Mouse (Mus musculus) ES-E14 (cell line): Measurements from ENCODE around the gene Pvr. TPM values are rescaled to one million over a fixed set of nuclear protein-coding genes. Genes with fewer than 3 reads are reported as not detected.

Experiments used
- DNase-seq: peaks from one replicate; pipeline ENCODE4 v3.0.0-alpha.2; 2013; ENCODE audit warnings: low read depth, low spot score
- H3K27ac ChIP-seq: 2 replicates; pipeline ENCODE4 v1.5.1; 2012; ENCODE audit warnings: low read depth, mild to moderate bottlenecking, low read length, moderate library complexity, mixed read lengths; ENCODE audit not compliant: poor library complexity, insufficient read depth, severe bottlenecking
- H3K36me3 ChIP-seq: 2 replicates; pipeline ENCODE4 v1.6.1; 2012; ENCODE audit warnings: mild to moderate bottlenecking, low read length, moderate library complexity, mixed read lengths; ENCODE audit not compliant: control insufficient read depth, poor library complexity, insufficient read depth, severe bottlenecking
- H3K4me1 ChIP-seq, 2 experiments: fragments of 150-350 bp in 1 of 2; sonication (generic) in 1 of 2; 2 replicates each; pipeline ENCODE4 v1.6.1; 2012; ENCODE audit warnings: low read length in 2 of 2, mild to moderate bottlenecking in 1 of 2, mixed read lengths in 1 of 2; ENCODE audit not compliant: control insufficient read depth in 2 of 2, insufficient read depth in 2 of 2, poor library complexity in 1 of 2
- H3K4me3 ChIP-seq, 2 experiments: fragments of 150-350 bp in 1 of 2; sonication (generic) in 1 of 2; 2 replicates each; pipeline ENCODE4 v1.5.1; 2012; ENCODE audit warnings: low read length in 2 of 2, low read depth in 1 of 2, mild to moderate bottlenecking in 1 of 2, mixed read lengths in 1 of 2; ENCODE audit not compliant: insufficient read depth in 1 of 2, poor library complexity in 1 of 2, severe bottlenecking in 1 of 2
- H3K9ac ChIP-seq: 2 replicates; pipeline ENCODE4 v1.6.1; 2012; ENCODE audit warnings: low read depth, mild to moderate bottlenecking, low read length, mixed read lengths; ENCODE audit not compliant: poor library complexity, insufficient read depth, severe bottlenecking
- H3K9me3 ChIP-seq: fragments of 150-350 bp; sonication (generic); 2 replicates; pipeline ENCODE4 v1.6.1; 2012; ENCODE audit warnings: low read depth, mild to moderate bottlenecking, low read length; ENCODE audit not compliant: control insufficient read depth, insufficient read depth
- CHD2 ChIP-seq: IDR thresholded peaks from 2 replicates; pipeline ENCODE4 v1.6.1; 2014; ENCODE audit warnings: mild to moderate bottlenecking, low read depth, low read length, inconsistent platforms
- HCFC1 ChIP-seq: IDR thresholded peaks from 2 replicates; pipeline ENCODE4 v1.6.1; 2012; ENCODE audit warnings: low read length, inconsistent platforms, borderline replicate concordance; ENCODE audit not compliant: insufficient read depth
- MAFK ChIP-seq: IDR thresholded peaks from 2 replicates; pipeline ENCODE4 v1.6.1; 2014; ENCODE audit warnings: mild to moderate bottlenecking, low read depth, low read length, inconsistent platforms; ENCODE audit not compliant: insufficient read depth
- ZC3H11A ChIP-seq: IDR thresholded peaks from 2 replicates; pipeline ENCODE4 v1.6.1; 2012; ENCODE audit warnings: low read depth, mild to moderate bottlenecking, inconsistent platforms, low read length, borderline replicate concordance
- ZNF384 ChIP-seq: IDR thresholded peaks from 2 replicates; pipeline ENCODE4 v1.6.1; 2012; ENCODE audit warnings: low read depth, low read length, inconsistent platforms
- in situ Hi-C, 2 experiments: fragments of 600-800 bp; cut with MboI; formaldehyde crosslinking; loops; one replicate each; pipeline ENCODE4 v1.15.1; 2025; ENCODE audit warnings: low sequenced_read_pairs in 2 of 2, inconsistent platforms in 1 of 2; ENCODE audit not compliant: unreplicated experiment in 2 of 2
- total RNA-seq: library from RNA; depleted of rRNA; stranded (reverse); fragments of 300-350 nt; gene quantifications from 2 replicates; pipeline ENCODE4 v1.2.3, GENCODE M21; 2012

Pvr gene
- total RNA-seq, 1 experiment: 38.6 TPM

- in situ Hi-C loops: no loop called here
Observed at GRCm38 (mm10) chr7:19948956-19949355, 28.0 kb upstream of the Pvr start.

GRCm38 (mm10) chr7:19945821-19946515 lies 25.0 kb upstream of the Pvr start:
- Histone ChIP-seq H3K9ac (no peak overlapping the region), H3K36me3 (no peaks in the 10 kb centered on the region), H3K27ac (no peak overlapping the region), H3K9me3 (no peaks in the 10 kb centered on the region), H3K4me3 (no peak overlapping the region), H3K4me1 (peaks cover 0 to 5% of the 10 kb centered on the region in 2 experiments; a peak in 2 of 4 replicates)
- TF ChIP-seq MAFK: no peak
- no peak for TF ChIP-seq ZC3H11A
- no peak for TF ChIP-seq CHD2
- TF ChIP-seq ZNF384: no peak
- TF ChIP-seq HCFC1: no peak
- in situ Hi-C loops: no loop called here
- DNase-seq: no peak

More at GRCm38 (mm10) chr7:19948956-19949355, 28.0 kb upstream of the Pvr start:
- no peak for TF ChIP-seq ZC3H11A
- TF ChIP-seq MAFK: no peak
- no peak for TF ChIP-seq CHD2
- TF ChIP-seq ZNF384: no peak
- no peak for TF ChIP-seq HCFC1
- Histone ChIP-seq H3K4me3 (no peak overlapping the region), H3K9me3 (no peaks in the 10 kb centered on the region), H3K9ac (no peak overlapping the region), H3K36me3 (no peaks in the 10 kb centered on the region), H3K4me1 (peaks cover 0 to 10% of the 10 kb centered on the region in 2 experiments; a peak in 2 of 4 replicates), H3K27ac (no peak overlapping the region)
- DNase-seq: no peak

GRCm38 (mm10) chr7:19945201-19945600 lies 24.2 kb upstream of the Pvr start:
- Histone ChIP-seq H3K36me3 (no peaks in the 10 kb centered on the region), H3K4me1 (peaks cover 0 to 2% of the 10 kb centered on the region in 2 experiments; a peak in 1 of 4 replicates), H3K9ac (no peak overlapping the region), H3K9me3 (no peaks in the 10 kb centered on the region), H3K27ac (no peak overlapping the region), H3K4me3 (no peak overlapping the region)
- TF ChIP-seq MAFK (no peak), HCFC1 (no peak)
- no peak for DNase-seq
- in situ Hi-C loops: no loop called here

GRCm38 (mm10) chr7:19944709-19945108 lies 23.7 kb upstream of the Pvr start:
- no peak overlapping the region for H3K9ac ChIP-seq
- no peak overlapping the region for H3K4me3 ChIP-seq
- H3K36me3 ChIP-seq: no peaks in the 10 kb centered on the region
- no peak for TF ChIP-seq HCFC1
- no peak for TF ChIP-seq CHD2
- TF ChIP-seq MAFK: no peak
- TF ChIP-seq ZC3H11A: no peak
- no peak for TF ChIP-seq ZNF384
- in situ Hi-C loops: no loop called here
- peaks cover 0 to 1% of the 10 kb centered on the region in 2 experiments; a peak in 1 of 4 replicates for H3K4me1 ChIP-seq
- no peak for DNase-seq
- no peak overlapping the region for H3K27ac ChIP-seq
- H3K9me3 ChIP-seq: no peaks in the 10 kb centered on the region

- no peak for DNase-seq
- no peaks in the 10 kb centered on the region for H3K36me3 ChIP-seq
- no peak overlapping the region for H3K9ac ChIP-seq
- no peaks in the 10 kb centered on the region for H3K9me3 ChIP-seq
- peaks cover 7 to 16% of the 10 kb centered on the region in 2 experiments for H3K4me1 ChIP-seq
- no peak overlapping the region for H3K4me3 ChIP-seq
- H3K27ac ChIP-seq: no peak overlapping the region
- in situ Hi-C loops: no loop called here
- TF ChIP-seq ZC3H11A (no peak), HCFC1 (no peak), MAFK (no peak), ZNF384 (no peak), CHD2 (no peak)
Observed at GRCm38 (mm10) chr7:19940256-19940655, 19.3 kb upstream of the Pvr start.
